Mouse (Mus musculus) adrenal gland, postnatal 25 days (tissue): ENCODE data around the gene Klhdc7a. TPM values are rescaled to one million over a fixed set of nuclear protein-coding genes. Genes with fewer than 3 reads are reported as not detected.
A peak's percentile ranks its signal among the peaks of the same experiment; 100 is the strongest.
"Not testable (repeated sequence)": the region's sequence is repeated elsewhere in the genome, so short reads cannot be mapped to it uniquely, and the experiment has no call there.

ENCODE experiments used
- DNase-seq: peaks from one replicate; pipeline ENCODE4 v3.0.0; 2021; ENCODE audit warnings: mixed read lengths
- long read RNA-seq: library from polyadenylated mRNA; stranded (forward); transcript quantifications from one replicate; pipeline ENCODE4 v2.0.0, GENCODE M21; 2021
- total RNA-seq: library from RNA; stranded (reverse); gene quantifications from 2 replicates; pipeline ENCODE4 v1.2.3, GENCODE M21; 2021

Gene Klhdc7a
- total RNA-seq, result 10.8 and 11.9 TPM in 2 replicates
- long read RNA-seq, full-length matches to known transcripts, result 12 of 13 reads
- long read RNA-seq, partial matches to known transcripts, result 0 of 13 reads
- long read RNA-seq, other reads (novel, unspliced or antisense), result 1 of 13 reads

- DNase-seq, result peak; percentile 86
These were observed at the start of gene Klhdc7a for GRCm38 (mm10) chr4:139967922-139968321. Gene Klhdc7a, minus strand, starts transcription at chr4:139968026.

- no peak for DNase-seq
These were observed 48.1 kb upstream of the Klhdc7a start for GRCm38 (mm10) chr4:140015916-140016315.

GRCm38 (mm10) chr4:140010728-140011470 is 43.1 kb upstream of the Klhdc7a start:
- DNase-seq, result no peak

GRCm38 (mm10) chr4:140004932-140005331 is 37.1 kb upstream of the Klhdc7a start:
- no peak for DNase-seq

DNA sequence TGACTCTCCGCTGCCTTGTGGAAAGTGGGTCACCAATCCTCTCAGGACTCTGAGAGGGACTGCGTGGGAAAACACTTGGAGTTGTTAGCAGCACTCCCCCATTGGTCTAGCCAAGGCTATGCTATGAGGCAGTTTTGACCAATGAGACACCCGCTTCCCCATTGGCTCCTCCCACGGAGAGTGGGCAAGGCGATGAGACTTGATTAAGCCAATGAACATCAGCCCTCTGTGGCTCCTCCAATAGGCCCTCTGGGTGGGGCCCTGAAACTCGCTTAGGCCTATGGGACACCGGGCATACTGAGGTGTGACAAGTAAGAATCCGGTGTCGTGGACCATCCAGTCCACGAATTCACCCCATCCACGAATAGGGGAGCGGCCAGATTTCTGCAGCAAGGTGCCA is 36.3 kb upstream of the Klhdc7a start:
- DNase-seq, result no peak

- no peak for DNase-seq
These were observed 34.2 kb upstream of the Klhdc7a start for GRCm38 (mm10) chr4:140002069-140002468.

- peak; percentile 26 for DNase-seq
These were observed 33.1 kb upstream of the Klhdc7a start for GRCm38 (mm10) chr4:140000911-140001310.

GRCm38 (mm10) chr4:139999033-139999432 is 31.2 kb upstream of the Klhdc7a start:
- no peak for DNase-seq

DNA sequence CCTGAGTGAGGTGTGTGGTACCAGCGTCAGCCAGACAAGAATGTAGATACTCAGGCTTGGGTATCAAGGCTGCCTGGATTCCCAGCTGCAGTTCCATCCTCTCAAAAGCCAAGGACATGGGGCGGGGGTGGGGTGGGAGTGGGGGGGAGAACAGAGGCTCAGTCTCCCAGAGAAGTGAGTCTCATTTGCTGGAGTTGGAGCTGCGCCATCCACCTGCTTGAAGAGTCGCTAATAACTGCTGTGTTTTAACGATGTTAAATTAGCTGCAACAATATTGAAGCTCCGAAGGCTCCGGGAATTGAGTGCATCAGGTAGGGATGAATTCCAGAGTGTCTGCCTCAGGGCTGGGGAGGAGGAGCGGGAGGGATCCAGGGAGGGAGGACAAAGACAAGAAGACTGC is 27.8 kb upstream of the Klhdc7a start:
- DNase-seq, result no peak

DNA sequence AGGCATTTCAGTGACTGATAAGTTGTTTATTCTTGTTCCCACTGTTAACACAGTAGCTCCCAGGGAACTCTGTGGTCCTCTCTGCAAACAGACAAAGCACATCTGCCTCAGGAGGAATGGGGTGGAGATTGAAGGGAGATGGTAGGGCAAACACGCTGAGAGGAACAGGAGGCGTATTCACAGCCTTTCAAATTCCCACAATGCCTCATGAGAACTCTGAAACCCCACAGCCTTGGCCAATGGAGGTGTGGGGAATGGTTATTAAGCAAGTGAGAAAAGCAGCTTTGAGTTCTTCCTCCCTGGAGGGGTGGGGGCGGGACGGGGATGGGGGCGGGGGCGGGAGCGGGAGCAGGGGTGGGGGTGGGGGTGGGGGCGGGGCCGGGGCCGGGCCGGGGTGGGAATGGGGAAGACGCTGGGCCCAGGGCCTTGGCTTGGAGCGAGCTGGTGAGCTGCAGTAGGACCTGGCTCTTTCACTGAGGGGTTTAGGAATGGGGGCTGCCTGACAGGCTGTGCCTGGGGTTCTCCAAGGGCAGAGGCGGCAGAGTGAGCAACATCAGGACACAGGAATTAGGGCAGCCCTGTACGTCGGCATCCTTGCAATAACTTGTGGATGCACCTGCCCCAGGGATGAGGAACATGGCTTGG is 25.4 kb upstream of the Klhdc7a start:
- DNase-seq, result no peak

- DNase-seq, result no peak
These were observed 19.1 kb upstream of the Klhdc7a start for GRCm38 (mm10) chr4:139986913-139987312.

DNA sequence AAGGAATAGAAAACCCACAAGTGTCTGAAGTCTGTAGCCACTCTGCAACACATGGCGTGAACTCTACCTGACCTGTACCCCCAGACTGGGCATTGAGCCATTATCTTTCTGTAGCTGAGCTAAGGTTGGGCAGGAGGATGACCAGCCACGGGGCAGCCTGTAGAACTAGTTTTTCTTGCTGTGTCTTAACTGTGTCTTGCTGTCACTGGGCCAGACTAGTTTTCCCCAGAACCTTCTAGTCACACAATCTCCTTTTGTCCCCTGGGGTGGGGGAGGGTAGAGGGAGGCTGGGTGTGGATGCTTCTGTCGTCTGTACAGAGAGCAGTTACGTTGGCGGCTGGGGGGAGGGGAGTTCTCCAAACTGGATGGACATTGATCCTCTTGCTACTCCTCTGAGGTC is 10.9 kb upstream of the Klhdc7a start:
- no peak for DNase-seq

DNA sequence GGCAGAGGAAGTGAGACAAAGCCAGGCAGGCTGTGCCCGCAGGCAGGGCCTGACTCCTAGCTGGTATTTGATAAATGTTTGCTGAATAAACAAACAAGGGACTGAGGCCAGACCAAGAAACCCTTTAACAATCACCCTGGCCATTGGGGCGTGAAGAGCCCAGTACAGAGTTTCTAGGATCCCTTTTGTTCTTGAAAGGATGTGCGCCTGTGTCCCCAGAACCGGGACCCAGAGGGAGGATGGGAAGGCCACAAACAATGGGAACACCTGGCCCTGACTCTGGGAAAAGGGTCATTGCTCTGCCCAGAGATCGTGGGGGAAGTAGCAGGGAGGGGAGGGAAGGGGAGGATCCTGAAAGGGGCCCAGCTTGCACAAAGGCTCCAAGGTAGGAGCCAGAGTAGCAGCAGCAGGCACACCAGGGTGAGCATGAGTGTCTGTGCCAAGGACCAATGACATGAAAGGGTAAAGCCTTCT is 9.5 kb upstream of the Klhdc7a start:
- DNase-seq, result no peak

DNA sequence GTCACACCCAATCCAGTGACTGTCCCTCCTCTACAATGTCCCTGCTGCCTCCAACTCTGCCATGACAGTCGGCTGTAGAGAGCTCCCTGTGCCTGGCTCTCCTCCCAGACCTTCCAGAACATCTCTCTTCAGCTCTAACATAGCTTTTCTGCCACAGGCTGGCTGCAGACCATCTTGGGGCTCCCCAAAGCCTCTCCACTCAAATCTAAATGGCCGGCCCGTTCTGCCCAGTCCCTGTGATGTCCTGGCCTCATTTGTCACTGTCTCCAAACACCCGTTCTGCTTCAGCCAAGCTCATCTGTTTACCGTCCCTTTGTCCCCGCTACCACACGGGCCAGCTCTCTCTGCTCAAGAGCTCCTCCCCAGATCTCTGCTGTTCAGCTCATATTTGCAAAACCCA is 6.7 kb upstream of the Klhdc7a start:
- DNase-seq, result no peak

GRCm38 (mm10) chr4:139967475-139967891 is 343 bp downstream of the Klhdc7a start:
- peak; percentile 42 for DNase-seq

GRCm38 (mm10) chr4:139966981-139967380 is 845 bp downstream of the Klhdc7a start:
- no peak for DNase-seq

DNA sequence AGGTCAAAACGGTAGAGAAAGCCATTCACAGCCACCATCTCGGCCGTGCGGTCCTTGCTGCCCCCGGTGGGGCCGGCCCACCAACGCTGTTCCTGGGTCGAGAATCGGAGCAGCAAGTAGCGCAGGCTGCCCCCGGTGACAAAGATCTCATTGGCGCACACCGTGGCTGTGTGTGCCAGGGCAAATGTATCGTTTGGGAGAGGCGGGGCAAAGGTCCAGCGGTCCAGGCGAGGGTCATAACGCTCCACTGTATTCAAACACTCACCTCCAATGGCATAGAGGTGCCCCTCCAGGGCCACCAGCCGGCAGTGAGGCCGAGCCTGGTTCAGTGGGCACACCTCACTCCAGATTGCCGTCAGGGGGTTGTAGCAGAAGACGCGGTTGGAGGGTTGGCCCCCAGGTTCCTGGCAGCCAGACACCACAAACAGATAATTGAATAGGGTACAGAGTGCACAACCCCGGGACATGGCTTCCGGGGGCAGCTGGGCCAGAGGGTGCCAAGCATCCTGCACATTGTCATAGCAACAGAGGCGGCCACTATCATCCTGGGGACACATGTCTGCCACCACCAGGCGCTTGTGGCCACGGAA is 2.1 kb downstream of the Klhdc7a start:
- no peak for DNase-seq

DNA sequence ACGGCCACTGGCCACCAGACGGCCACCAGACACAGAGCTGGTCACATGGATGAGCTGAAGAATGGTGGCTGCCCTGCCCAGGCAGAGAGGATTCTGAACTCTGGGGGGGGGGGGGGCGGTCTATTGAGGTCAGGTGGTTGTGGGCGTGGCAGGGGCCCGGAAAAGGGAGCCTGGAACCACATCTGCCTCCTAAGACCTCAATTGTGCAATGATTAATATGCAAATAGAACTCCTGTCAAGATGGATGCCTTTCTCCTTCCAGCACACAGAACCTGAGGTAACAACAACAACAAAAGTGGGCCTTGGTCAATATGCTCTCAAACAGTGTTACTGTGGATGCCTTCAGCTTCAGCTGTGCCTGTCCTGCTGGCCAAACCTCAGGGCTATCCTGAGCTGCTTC is 3.4 kb downstream of the Klhdc7a start:
- no peak for DNase-seq

DNA sequence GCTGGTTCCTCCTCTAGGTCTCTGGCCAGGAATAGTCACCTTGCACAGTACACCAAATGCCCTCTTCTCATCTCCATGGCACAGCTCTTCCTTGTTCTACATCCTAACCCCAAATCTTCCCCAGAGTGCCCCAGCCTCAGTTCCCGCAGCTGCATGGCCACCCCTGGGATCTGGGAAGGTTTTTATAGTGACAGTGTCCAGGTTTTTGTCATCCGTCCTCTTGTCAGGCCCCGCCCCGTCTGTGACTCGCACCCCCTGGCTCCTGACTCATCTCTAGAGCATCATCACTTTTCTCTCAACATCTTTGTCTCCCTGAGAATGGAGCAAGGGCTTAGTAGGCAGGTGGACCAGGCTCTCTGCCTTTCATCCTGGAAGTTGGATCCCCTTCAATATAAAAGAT is 3.9 kb downstream of the Klhdc7a start:
- DNase-seq, result peak; percentile 50

GRCm38 (mm10) chr4:139963059-139963458 is 4.8 kb downstream of the Klhdc7a start:
- DNase-seq, result peak; percentile 22

GRCm38 (mm10) chr4:139961816-139962215 is 6.0 kb downstream of the Klhdc7a start:
- DNase-seq, result peak; percentile 13

DNA sequence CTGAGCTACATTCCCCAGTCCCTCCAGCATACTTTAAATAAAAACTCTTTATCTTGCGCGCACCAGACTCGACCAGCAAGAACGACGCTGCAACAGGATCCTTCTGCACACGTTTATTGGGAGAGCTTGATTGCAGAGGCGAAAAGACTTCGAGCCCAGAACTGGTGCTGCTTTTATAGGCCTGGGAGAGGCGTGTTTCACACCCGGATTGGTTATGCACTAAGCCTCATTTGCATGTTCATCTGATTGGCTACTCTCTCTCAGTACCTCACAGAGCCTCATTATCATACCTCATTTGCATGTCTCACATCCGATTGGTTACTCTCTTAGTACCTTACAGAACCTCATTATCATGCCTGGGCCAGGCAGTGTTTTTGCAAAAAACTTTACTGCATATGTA is 6.5 kb downstream of the Klhdc7a start:
- DNase-seq, result not testable (repeated sequence)

- no peak for DNase-seq
These were observed 7.0 kb downstream of the Klhdc7a start for GRCm38 (mm10) chr4:139960724-139961315.
